Mouse (Mus musculus): Measurements from ENCODE around the gene Lingo1. TPM values are rescaled to one million over a fixed set of nuclear protein-coding genes. Genes with fewer than 3 reads are reported as not detected.

Gene Lingo1
- total RNA-seq, 2 experiments from 2014 or later = 0.73 to 1.4 TPM

DNA sequence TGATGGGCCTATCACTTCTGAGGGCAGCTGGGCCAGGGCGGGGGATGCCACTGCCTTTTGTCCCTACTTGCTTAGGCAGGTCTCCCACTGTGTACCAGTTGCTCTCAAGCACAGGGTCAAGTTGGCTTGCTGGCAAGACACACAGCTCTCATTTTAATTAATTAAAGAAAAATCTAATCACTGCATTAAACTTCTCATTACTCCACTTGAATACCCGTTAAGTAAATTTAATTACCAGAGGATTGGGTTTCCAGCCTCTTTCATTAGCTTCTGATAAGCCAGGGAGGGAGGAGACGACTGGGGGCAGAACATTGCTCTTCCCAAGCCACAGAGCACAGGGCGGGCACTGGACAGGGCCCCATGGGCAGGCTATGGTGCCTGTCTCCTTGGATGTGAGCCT lies 113.4 kb downstream of the Lingo1 start:
- intact Hi-C loops (cut with DNase I) = no loop called here
- DNase-seq = no peak

GRCm38 (mm10) chr9:56681950-56682349 lies 114.3 kb downstream of the Lingo1 start:
- intact Hi-C loops (cut with DNase I) = no loop called here
- no peak for DNase-seq

- DNase-seq = no peak
- intact Hi-C loops (cut with DNase I) = no loop called here
Measured at GRCm38 (mm10) chr9:56678929-56679681, 117.2 kb downstream of the Lingo1 start.

GRCm38 (mm10) chr9:56675696-56676095 lies 120.6 kb downstream of the Lingo1 start:
- intact Hi-C loops (cut with DNase I) = no loop called here
- DNase-seq = no peak

GRCm38 (mm10) chr9:56669605-56670221 lies 126.6 kb downstream of the Lingo1 start:
- intact Hi-C loops (cut with DNase I) = no loop called here
- DNase-seq = no peak

DNA sequence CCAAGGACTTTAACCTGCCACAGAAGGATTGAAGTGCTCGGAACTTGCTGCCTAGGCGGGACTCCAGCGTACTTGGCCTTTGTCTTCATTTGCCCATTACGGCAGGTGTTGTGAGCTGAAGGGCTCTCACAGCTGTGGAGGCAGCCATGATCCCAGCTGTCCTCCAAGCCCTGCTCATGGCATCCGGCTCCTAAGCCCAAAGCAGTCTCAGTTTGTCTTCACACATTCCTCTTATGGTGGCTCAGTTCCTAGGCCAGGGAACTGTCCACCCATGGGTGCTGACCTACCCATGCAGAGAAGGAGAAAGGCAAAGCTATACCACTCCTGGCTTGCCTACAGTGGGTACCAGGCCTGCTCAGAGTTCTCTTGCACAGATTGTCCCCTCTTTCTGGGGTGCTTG lies 132.1 kb downstream of the Lingo1 start:
- DNase-seq = no peak
- intact Hi-C loops (cut with DNase I) = no loop called here

DNA sequence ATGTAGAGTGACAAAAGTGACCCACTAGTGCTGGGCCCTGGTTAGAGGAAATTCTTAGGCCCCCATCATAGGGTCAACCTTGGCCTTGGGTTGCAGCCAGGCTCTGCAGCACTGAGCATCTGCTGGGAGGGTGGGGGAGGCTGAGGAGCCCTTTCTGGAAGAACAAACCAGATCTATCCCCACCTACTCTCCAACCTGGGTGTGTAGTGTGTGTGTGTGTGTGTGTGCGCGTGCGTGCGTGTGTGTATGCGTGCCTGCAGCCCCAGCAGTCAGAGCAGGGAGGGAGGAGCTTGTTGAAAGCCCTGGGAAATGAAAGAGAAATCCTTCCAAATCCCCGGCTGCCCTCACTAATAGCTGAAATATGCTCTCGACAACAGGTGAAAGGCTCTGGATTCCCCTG lies 133.3 kb downstream of the Lingo1 start:
- intact Hi-C loops (cut with DNase I) = no loop called here

DNA sequence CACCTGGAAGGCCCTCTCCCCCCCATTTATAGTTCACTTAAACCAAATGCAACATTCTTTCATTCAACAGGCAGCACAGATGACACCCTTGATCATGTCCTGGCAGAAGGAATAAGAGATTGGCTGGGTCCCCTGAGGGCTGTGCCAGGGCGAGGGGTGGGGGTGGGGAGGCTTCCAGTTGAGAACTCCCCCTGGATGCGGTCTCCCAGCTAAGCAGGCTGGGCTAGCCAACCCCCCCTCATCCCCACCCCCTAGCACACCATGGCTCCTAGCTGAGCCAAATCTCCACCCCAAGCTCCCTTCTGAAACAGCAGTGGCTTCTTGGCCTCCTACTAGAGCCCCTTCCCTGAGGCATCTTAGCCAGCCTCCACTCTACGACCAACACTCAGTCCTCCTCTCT lies 133.9 kb downstream of the Lingo1 start:
- no peak for DNase-seq
- intact Hi-C loops (cut with DNase I) = no loop called here

More for the DNA sequence above, 133.3 kb downstream of the Lingo1 start:
- DNase-seq = no peak

- DNase-seq = no peak
- intact Hi-C loops (cut with DNase I) = no loop called here
Measured at GRCm38 (mm10) chr9:56661217-56661840, 134.9 kb downstream of the Lingo1 start.

DNA sequence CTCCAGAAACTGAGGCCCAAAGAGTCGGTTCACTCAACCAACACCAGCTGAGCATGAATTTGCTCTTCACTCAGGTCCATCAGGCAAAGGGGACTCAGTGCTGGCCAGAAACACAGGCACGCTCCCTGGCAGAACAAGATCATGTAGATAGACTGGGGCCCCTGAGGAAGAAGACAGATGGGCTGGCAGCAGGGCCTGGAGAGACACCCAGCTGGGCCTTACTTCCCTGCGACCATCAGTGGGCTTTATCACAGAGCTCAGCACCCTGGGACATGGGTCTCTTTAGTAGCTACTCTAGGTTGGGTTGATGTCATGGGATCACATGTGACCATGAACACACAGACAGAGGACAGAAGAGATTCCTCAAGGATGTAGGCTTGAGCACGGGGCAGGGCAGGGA lies 137.7 kb downstream of the Lingo1 start:
- intact Hi-C loops (cut with DNase I) = no loop called here
- DNase-seq = no peak

DNA sequence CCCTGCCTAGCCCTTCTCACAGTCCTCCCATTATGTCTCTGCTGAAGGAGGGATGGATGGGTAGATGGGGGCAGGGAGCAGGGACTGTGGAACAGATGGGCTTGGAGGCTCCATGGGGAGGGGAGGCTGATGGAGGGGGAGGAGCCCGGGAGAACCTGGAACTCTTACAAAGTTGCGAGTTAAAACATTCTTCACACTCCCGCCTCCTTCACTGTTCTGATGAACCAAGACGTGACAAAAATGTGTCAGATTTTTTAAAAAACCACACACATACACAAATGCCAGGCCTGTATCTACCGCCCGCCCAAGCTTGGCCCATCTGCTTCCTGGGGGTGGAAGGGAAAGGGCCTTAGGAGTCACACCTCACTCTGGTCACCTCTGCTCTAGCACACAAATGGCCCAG lies 138.3 kb downstream of the Lingo1 start:
- DNase-seq = no peak
- intact Hi-C loops (cut with DNase I) = no loop called here

GRCm38 (mm10) chr9:56656766-56657542 lies 139.3 kb downstream of the Lingo1 start:
- intact Hi-C loops (cut with DNase I) = no loop called here
- DNase-seq = peak in 1 of 2 experiments; percentile 3

GRCm38 (mm10) chr9:56655167-56655566 lies 141.1 kb downstream of the Lingo1 start:
- no peak for DNase-seq
- intact Hi-C loops (cut with DNase I) = no loop called here

DNA sequence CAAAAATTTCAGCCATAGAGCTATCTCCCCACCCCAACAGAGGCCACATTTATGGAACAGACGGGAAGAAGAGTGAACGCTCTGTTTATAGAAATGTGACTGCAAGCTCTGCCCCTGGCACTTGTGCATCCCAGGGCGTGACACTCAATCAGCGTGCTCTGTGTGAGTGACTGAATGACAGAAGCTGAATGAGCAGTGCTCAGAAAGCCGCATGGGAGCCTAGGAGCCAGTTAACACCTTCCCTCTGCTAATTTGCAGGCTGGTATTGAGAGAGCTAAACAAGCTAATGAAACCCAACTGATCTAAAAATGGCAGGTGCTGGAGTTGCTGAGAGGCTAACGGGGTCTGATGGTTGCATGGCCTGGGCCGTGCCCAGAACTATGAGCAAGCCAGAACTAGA lies 143.7 kb downstream of the Lingo1 start:
- DNase-seq = no peak
- intact Hi-C loops (cut with DNase I) = no loop called here

DNA sequence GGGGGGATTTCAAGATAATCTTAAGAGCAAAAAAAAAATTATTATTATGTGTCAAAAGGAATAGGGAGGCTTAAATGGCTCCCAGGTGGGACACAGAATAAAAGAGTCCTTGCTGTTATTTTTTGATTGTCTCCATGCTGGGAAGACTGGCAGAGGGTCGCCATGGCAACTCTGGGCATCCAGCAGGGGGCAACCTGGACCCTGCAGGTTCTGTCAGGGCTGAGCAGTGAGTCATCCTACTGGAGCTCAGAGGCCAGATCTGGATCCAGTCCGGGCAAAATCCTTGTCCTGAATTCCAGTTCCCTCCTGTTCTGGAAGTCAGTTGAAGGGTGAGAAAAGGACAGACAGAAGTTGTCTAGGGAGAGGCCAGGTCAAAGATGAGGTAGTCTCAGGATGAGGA lies 144.7 kb downstream of the Lingo1 start:
- no peak for DNase-seq
- intact Hi-C loops (cut with DNase I) = no loop called here

- no peak for DNase-seq
- intact Hi-C loops (cut with DNase I) = no loop called here
Measured at GRCm38 (mm10) chr9:56646227-56647025, 149.8 kb downstream of the Lingo1 start.

- intact Hi-C loops (cut with DNase I) = no loop called here
- no peak for DNase-seq
Measured at GRCm38 (mm10) chr9:56643474-56643873, 152.8 kb downstream of the Lingo1 start.

DNA sequence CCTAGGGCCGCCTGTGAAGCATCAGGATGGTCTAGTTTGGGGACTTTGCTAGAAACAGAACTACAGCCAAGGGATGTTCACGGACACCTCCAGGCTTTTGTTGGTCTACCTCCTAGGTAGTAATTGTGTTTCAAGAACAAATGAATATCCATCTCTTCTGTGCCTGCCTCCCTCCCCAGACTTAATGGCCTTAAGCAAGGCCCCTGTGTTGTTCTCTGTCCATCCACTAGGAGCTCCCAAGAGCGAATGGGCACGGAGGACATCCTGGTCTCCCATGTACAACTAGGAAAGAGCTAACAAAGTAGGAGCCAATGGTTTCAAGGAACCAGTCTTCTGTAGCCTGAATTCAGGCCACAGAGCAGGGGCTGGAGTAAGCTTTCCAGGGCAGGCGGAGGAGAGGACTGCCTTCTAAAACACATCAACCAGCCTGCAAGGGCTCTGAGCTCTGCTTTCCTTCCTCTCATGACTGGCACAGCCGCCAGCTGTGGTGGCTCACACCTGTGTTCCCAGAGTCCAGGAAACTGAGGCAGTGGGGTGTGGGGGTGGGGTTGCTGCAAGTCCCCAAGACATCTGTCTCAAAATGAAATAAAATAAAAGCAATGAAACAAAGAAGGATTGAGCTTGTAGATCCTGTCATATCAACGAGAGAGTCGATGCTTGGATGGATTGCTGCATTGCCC lies 157.9 kb downstream of the Lingo1 start:
- DNase-seq = peak in 1 of 2 experiments; percentile 22
- intact Hi-C loops (cut with DNase I) = loop anchor here (5.0 to 10.0 kb wide), 5 partner anchors 84 to 426 kb away; partner anchors contain the start of genes Hmg20a and Peak1

GRCm38 (mm10) chr9:56637403-56637857 lies 158.8 kb downstream of the Lingo1 start:
- peak in 1 of 2 experiments; percentile 12 for DNase-seq
- intact Hi-C loops (cut with DNase I) = loop anchor here (2.0 to 10.0 kb wide), 6 partner anchors 85 to 425 kb away; partner anchors contain the start of genes Hmg20a and Peak1

Data from heart, postnatal 36 days (tissue).